Mouse (Mus musculus): ENCODE results near the gene Dhrs3.

Gene Dhrs3

DNA sequence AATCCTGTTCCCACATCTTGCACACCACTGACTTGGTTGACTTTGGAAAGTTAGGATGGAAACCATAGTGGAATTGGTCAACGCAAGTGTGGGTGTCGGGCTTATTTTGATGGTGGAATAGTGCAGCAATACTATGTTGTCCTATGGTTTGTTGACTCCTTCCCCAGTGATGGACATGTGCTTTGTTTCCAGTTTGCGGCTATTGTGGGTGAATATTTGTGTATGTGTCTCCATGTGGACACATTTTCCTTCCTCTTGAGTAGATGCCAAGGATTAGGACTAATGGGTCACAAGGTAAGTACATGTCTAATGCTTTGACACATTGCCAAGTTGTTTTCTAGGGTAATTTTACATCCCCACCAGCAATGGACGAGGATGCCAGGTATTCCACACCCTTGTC is 68.6 kb downstream of the Dhrs3 start:
- in situ Hi-C loops (cut with MboI; ENCODE audit: unreplicated experiment in 2 of 2), result no loop called here

DNA sequence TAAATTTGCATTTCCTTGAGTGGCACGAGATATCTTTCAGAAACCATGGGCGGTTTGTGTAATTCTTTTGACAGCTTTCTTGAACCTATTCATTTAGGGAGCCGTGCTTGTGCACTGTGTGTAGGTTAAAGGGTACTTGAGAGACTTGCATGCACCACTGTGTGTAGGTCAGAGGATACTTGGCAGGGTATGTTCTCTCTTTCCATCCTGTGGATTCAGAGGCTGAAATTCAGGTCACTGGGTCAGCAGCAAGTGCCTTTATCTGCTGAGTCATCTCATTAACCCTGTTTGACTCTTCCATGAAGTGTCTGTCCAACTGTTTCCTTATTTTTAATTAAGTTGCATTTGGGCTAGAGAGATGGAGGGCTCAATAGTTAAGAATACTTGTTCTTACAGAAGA is 69.1 kb downstream of the Dhrs3 start:
- in situ Hi-C loops (cut with MboI; ENCODE audit: unreplicated experiment in 2 of 2), result no loop called here

DNA sequence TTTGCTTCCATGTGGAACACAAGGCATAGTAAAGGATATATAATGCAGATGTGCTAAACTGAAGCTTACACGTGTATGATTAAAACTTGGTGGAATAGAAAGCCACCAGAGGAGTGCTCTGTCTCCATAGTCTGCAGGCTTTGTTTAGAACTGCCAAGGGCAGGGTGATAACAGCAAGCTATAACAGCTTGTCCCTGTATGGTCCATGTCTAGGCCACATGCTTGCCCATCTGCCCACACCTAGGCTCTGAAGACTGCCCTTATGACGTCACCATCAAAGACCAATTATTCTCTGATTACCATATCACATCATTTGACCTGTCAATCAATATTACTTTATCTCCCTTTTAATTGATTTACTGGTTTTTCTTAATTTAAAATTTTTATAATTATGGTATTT is 72.6 kb downstream of the Dhrs3 start:
- in situ Hi-C loops (cut with MboI; ENCODE audit: unreplicated experiment in 2 of 2), result no loop called here

DNA sequence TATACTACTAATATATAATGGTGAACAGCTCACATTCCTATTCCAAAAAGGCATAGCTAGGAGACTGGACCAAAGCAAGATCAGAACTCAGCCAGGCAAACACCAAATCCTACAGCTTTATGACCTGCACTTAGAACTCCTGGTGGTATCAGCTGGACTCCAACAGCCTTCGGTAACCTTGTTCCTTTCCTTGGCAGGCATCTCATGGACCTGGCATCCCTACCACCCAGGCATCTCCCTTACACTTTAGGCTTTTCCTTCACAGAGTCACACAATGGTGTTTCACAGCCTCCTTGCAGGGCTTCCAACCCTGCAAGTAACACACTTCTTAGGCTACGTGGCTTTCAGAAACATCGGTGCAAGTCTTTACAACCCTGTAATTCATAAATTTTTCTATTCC is 75.7 kb downstream of the Dhrs3 start:
- in situ Hi-C loops (cut with MboI; ENCODE audit: unreplicated experiment in 2 of 2), result no loop called here

DNA sequence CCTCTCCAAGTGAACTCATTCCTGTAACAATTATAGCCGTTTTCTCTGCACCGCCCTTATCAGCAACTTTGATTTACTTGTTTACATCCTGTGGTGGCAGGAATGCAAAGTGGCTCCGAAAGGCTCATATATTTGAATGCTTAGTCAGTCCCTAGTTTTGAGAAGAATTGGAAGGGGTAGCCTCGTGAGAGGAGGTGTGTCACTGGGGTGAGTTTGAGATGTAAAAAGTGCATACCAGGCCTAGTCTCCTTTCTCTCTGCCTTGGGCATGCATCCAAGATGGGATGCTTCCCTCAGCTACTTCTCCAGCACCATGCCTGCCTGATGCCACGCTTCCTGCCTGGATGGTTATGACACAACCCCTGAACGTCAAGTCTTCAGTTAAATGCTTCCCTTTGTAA is 76.4 kb downstream of the Dhrs3 start:
- in situ Hi-C loops (cut with MboI; ENCODE audit: unreplicated experiment in 2 of 2), result no loop called here

DNA sequence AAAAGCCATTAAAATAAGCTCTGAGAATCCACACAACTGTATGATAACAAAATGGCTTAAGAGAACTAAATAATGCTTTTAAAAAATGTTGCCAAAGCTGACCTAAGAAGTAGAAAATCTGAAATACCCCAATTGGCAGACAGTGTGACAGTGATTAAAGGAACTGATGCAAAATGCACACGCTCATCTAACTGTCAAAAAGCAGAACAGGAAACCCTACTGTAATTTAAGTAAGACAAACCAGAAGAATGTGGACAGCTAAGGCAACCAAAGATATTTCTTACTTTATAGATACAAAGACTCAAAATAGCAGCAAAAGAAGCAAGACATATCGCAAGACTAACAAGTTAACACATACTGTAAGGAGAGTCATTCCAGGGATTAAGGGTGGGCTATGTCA is 78.4 kb downstream of the Dhrs3 start:
- in situ Hi-C loops (cut with MboI; ENCODE audit: unreplicated experiment in 2 of 2), result no loop called here

DNA sequence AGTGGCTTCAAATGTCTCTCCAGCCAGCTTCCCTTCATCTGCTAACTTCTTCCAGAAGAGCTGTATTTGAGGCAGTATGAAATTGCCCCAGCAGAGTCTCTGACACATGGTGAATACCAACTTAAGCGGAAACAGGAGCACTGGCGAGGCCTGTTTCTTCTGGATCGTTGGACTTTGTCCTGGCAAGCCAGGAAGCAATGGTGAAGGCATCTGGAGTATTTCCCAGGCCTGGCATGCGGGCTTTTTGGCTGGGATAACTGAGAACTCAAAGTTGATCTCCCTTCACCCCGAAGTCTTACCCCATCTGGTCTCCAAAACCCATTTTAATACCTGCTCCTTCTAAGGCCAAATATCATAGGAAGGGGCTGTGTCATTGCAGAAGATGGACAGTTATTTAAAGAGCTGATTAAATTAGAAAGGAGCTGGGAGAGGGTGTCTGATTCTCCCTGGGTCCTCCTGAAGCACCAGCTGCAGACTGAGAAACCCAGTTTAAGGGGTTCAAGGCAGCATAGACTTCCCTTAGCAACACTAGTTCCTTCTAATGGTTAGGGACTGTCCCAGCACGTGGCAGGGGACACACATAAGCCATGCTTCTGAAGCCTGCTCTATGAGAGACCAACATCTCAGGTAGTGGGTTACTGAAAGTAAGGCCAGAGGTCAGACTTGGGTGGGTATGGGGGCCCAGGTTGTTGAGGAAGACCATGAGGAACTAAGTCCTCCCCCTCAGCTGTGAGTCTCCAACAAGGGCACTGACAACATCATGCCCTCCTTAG is 80.5 kb downstream of the Dhrs3 start:
- in situ Hi-C loops (cut with MboI; ENCODE audit: unreplicated experiment in 2 of 2), result no loop called here

DNA sequence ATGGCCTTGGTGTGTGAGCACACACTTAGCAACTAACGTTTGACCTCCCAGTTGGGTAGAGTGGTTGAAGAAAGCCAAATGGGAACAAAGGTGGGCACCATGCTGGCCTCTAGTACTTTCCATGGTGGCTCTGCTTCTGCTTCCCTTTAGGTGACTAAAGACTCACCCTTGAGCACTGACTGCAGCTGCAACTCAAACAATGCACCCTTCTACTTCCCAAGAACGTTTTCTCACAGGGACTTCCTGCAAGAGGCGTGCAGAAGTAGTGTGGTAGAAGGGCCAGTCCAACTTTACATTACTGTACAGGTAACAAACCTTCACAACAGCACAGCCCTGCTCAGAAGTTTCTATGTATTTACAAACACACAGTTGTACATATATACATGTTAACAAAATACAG is 81.8 kb downstream of the Dhrs3 start:
- in situ Hi-C loops (cut with MboI; ENCODE audit: unreplicated experiment in 2 of 2), result no loop called here

DNA sequence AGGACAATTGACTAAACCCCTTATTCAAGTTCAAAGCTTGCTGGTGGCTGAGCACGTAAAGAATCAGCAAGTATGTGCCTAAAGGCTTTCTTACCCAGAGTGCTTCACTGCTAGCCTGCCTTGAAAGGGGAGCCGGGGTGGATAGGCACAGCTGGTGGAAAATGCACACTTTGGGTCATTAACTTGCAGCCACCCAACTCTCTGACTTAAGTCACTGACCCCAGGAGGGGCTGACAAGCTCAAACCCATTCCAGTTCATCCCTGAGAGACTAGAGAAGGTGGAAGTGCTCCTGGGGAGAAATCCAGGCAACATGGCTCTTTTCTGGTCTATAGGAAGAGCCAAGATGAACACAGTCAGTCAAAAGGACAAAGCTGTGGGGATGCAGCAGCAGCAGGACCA is 82.9 kb downstream of the Dhrs3 start:
- in situ Hi-C loops (cut with MboI; ENCODE audit: unreplicated experiment in 2 of 2), result no loop called here

DNA sequence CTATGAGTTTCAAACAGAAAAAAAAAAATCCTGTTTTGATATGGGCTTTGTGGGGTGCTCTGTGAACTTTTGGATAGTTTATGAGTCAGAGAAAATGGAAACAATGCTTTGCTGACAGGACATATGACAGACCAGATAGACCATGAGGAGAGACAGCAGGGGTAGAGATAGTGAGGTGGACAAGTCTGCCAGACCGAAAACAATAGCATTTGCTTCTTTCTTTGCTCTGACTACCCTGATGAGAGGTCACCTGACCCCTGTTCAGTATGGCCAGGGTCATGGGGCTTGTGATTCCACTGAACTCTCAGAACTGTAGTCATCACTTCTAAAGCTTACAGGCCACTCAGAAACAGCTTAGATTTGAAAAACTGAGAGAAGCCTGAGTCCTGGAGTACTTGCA is 84.4 kb downstream of the Dhrs3 start:
- in situ Hi-C loops (cut with MboI; ENCODE audit: unreplicated experiment in 2 of 2), result no loop called here

Measured in v-Abl transformed pro-B cells (cell line).